Mouse (Mus musculus): ENCODE results near the gene Dnm3. TPM values are rescaled to one million over a fixed set of nuclear protein-coding genes. Genes with fewer than 3 reads are reported as not detected.

Dnm3 gene
- polyA plus RNA-seq, 2 experiments, result 14.7 to 21.9 TPM

GRCm38 (mm10) chr1:162145748-162146147, 332.1 kb downstream of the Dnm3 start:
- H3K27ac ChIP-seq (replicated peaks; ENCODE audit: low read depth, low read length), result no peak overlapping the region
- H3K36me3 ChIP-seq (ENCODE audit: control insufficient read depth, insufficient read depth, low read length), result no peaks in the 10 kb centered on the region
- ATAC-seq (ENCODE audit: low FRiP score, low read depth), result no peak
- no peak overlapping the region for H3K4me3 ChIP-seq (replicated peaks; ENCODE audit: low read length)
- H3K27me3 ChIP-seq (ENCODE audit: control insufficient read depth, insufficient read depth, low read length), result no peaks in the 10 kb centered on the region
- H3K9me3 ChIP-seq (ENCODE audit: control insufficient read depth, low read length), result no peaks in the 10 kb centered on the region
- no peak overlapping the region for H3K9ac ChIP-seq (ENCODE audit: low read depth, low read length, severe bottlenecking)
- WGBS, result 78% methylated on average over 5 of the region's 6 CpGs
- H3K4me2 ChIP-seq (replicated peaks; ENCODE audit: low read depth, low read length, severe bottlenecking), result no peak overlapping the region
- DNase-seq (ENCODE audit: low spot score), result no peak
- peaks cover 22% of the 10 kb centered on the region for H3K4me1 ChIP-seq (ENCODE audit: control insufficient read depth, insufficient read depth, low read length)
- no peak for TF ChIP-seq POLR2A (IDR thresholded peaks at IDR 0.05; ENCODE audit: borderline replicate concordance, extremely low read depth, insufficient read depth, insufficient read length)

- Histone ChIP-seq H3K4me3 (replicated peaks; ENCODE audit: low read length) (no peak overlapping the region), H3K9me3 (ENCODE audit: control insufficient read depth, low read length) (no peaks in the 10 kb centered on the region), H3K9ac (ENCODE audit: low read depth, low read length, severe bottlenecking) (no peak overlapping the region), H3K27me3 (ENCODE audit: control insufficient read depth, insufficient read depth, low read length) (no peaks in the 10 kb centered on the region), H3K36me3 (ENCODE audit: control insufficient read depth, insufficient read depth, low read length) (no peaks in the 10 kb centered on the region), H3K4me2 (replicated peaks; ENCODE audit: low read depth, low read length, severe bottlenecking) (no peak overlapping the region), H3K4me1 (ENCODE audit: control insufficient read depth, insufficient read depth, low read length) (peaks cover 22% of the 10 kb centered on the region), H3K27ac (replicated peaks; ENCODE audit: low read depth, low read length) (0 out of 2 replicates have a peak overlapping the region, but pooled peaks have one; percentile 83)
- ATAC-seq (ENCODE audit: low FRiP score, low read depth), result no peak
- TF ChIP-seq POLR2A (IDR thresholded peaks at IDR 0.05; ENCODE audit: borderline replicate concordance, extremely low read depth, insufficient read depth, insufficient read length), result no peak
- no peak for DNase-seq (ENCODE audit: low spot score)
- WGBS, result 43% methylated on average over 1 of the region's 1 CpGs
Measured at GRCm38 (mm10) chr1:162144992-162145391, 332.8 kb downstream of the Dnm3 start.

DNA sequence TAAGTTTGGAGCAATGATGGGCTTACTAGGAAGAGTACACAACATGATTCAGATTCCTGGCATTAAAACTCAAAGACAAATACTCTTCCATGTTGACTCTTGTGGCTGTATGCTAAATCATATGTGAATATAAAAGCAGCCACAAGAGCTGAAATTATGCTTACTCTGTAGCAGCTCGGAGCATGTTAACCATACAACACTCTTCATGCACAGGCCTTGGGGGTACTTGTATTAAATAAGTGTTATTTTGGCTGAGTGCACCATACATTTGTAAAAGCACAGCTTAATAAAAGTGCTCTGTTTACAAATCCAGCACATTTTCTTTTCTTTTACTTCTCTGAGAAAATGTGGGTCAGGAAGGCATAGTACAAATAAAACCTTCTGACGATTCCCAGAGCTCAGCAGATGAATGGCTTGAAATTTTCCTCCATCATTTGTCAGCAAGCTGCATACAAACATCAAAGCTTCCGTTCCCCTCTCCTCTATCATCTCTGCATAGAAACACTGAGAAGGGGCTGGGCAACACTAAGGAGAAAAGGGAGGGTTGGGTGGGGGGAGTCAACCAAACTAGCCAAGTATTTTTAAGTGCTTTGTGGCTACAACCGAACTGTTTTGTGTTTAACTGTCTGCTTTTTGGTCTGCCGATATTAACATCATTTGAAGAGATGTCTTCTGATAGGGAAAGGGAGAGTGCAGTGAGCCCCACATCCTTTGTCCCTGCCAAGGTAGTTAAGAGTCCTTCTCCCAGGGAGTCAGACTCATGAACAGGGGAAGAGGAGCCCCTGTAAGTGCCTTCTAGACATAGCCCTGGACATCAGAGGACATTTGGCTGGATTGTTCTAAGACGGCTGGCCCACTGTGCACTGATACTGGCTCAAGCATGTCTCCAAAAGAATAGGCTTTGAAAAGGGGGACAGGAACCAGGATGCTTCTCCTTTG, 333.6 kb downstream of the Dnm3 start:
- peak; percentile 25 for DNase-seq (ENCODE audit: low spot score)
- Histone ChIP-seq H3K27ac (replicated peaks; ENCODE audit: low read depth, low read length) (peak overlapping the region; percentile 83), H3K36me3 (ENCODE audit: control insufficient read depth, insufficient read depth, low read length) (no peaks in the 10 kb centered on the region), H3K4me3 (replicated peaks; ENCODE audit: low read length) (no peak overlapping the region), H3K4me1 (ENCODE audit: control insufficient read depth, insufficient read depth, low read length) (peaks cover 22% of the 10 kb centered on the region), H3K9ac (ENCODE audit: low read depth, low read length, severe bottlenecking) (no peak overlapping the region), H3K9me3 (ENCODE audit: control insufficient read depth, low read length) (no peaks in the 10 kb centered on the region), H3K27me3 (ENCODE audit: control insufficient read depth, insufficient read depth, low read length) (no peaks in the 10 kb centered on the region), H3K4me2 (replicated peaks; ENCODE audit: low read depth, low read length, severe bottlenecking) (no peak overlapping the region)
- TF ChIP-seq POLR2A (IDR thresholded peaks at IDR 0.05; ENCODE audit: borderline replicate concordance, extremely low read depth, insufficient read depth, insufficient read length), result no peak
- WGBS, result 48% methylated on average over 6 of the region's 6 CpGs
- no peak for ATAC-seq (ENCODE audit: low FRiP score, low read depth)

- DNase-seq (ENCODE audit: low spot score) (no peak), ATAC-seq (ENCODE audit: low FRiP score, low read depth) (no peak)
- 86% methylated on average over 7 of the region's 7 CpGs for WGBS
- Histone ChIP-seq H3K4me2 (replicated peaks; ENCODE audit: low read depth, low read length, severe bottlenecking) (no peak overlapping the region), H3K4me3 (replicated peaks; ENCODE audit: low read length) (no peak overlapping the region), H3K27ac (replicated peaks; ENCODE audit: low read depth, low read length) (no peak overlapping the region), H3K36me3 (ENCODE audit: control insufficient read depth, insufficient read depth, low read length) (no peaks in the 10 kb centered on the region), H3K9ac (ENCODE audit: low read depth, low read length, severe bottlenecking) (no peak overlapping the region), H3K4me1 (ENCODE audit: control insufficient read depth, insufficient read depth, low read length) (peaks cover 22% of the 10 kb centered on the region), H3K27me3 (ENCODE audit: control insufficient read depth, insufficient read depth, low read length) (no peaks in the 10 kb centered on the region), H3K9me3 (ENCODE audit: control insufficient read depth, low read length) (no peaks in the 10 kb centered on the region)
- TF ChIP-seq POLR2A (IDR thresholded peaks at IDR 0.05; ENCODE audit: borderline replicate concordance, extremely low read depth, insufficient read depth, insufficient read length), result no peak
Measured at GRCm38 (mm10) chr1:162142285-162142684, 335.5 kb downstream of the Dnm3 start.

- Histone ChIP-seq H3K4me3 (replicated peaks; ENCODE audit: low read length) (no peak overlapping the region), H3K27ac (replicated peaks; ENCODE audit: low read depth, low read length) (peak overlapping the region; percentile 64; the same call in 1 of the 2 replicates), H3K27me3 (ENCODE audit: control insufficient read depth, insufficient read depth, low read length) (no peaks in the 10 kb centered on the region), H3K36me3 (ENCODE audit: control insufficient read depth, insufficient read depth, low read length) (no peaks in the 10 kb centered on the region), H3K9me3 (ENCODE audit: control insufficient read depth, low read length) (no peaks in the 10 kb centered on the region), H3K4me2 (replicated peaks; ENCODE audit: low read depth, low read length, severe bottlenecking) (no peak overlapping the region), H3K9ac (ENCODE audit: low read depth, low read length, severe bottlenecking) (no peak overlapping the region), H3K4me1 (ENCODE audit: control insufficient read depth, insufficient read depth, low read length) (peaks cover 19% of the 10 kb centered on the region)
- WGBS, result 32% methylated on average over 4 of the region's 4 CpGs
- DNase-seq (ENCODE audit: low spot score) (peak; percentile 76), ATAC-seq (ENCODE audit: low FRiP score, low read depth) (no peak)
- TF ChIP-seq POLR2A (IDR thresholded peaks at IDR 0.05; ENCODE audit: borderline replicate concordance, extremely low read depth, insufficient read depth, insufficient read length), result no peak
Measured at GRCm38 (mm10) chr1:162136328-162136727, 341.5 kb downstream of the Dnm3 start.

Measured in limb, embryonic 14.5 days (tissue).